Mouse (Mus musculus) spleen, adult 2 months (tissue): ENCODE results near the gene Pipox.

Source experiments
- CTCF ChIP-seq: fragments of 200-500 bp; IDR thresholded peaks from 2 replicates; pipeline ENCODE4 v1.5.1; 2011; ENCODE audit warnings: mild to moderate bottlenecking, inconsistent platforms; ENCODE audit not compliant: insufficient read depth, insufficient read length, insufficient replicate concordance; ENCODE audit errors: extremely low read depth
- POLR2A ChIP-seq: fragments of 200-500 bp; IDR thresholded peaks from 2 replicates; pipeline ENCODE4 v1.6.1; 2011; ENCODE audit warnings: low read depth, low read length, inconsistent platforms

DNA sequence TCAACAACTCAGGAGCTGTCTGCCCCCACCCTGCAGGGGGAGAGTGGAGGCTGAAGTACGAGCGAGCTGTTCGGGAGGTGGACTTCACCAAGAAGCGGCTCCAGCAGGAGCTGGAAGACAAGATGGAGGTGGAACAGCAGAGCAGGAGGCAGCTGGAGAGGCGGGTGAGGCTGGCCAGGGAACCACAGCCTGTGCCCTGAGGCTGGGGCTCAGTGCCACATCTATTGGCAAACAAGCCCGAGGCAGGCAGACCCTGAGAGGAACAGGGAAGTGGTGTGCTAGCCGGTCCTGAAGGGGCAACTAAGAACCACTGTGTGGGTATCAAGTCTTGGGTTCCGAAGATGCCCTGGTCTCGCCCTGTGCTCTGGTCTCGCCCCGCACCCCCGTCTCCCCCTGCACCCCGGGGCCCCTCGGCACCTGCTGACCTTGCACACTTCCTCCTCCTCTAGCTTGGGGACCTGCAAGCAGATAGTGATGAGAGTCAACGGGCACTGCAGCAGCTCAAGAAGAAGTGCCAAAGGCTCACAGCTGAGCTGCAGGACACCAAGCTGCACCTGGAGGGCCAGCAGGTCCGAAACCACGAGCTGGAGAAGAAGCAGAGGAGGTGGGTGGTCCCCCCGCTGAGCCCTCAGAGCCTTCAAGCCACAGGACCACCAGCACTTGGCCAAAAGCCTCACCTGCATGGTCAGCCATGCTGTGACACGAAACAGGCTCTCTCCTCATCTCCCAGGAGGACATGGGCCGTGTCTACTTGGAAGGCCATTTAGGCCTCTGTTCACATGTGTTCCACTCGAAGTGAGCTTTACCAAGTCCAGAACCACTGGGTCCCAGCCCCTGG lies 50.6 kb downstream of the Pipox start:
- TF ChIP-seq POLR2A (no peak), CTCF (no peak)
